Mouse (Mus musculus): ENCODE data around the gene 2210407C18Rik.

- TF ChIP-seq CTCF (IDR thresholded peaks at IDR 0.05; ENCODE audit: insufficient read depth, low read length) (no peak), POLR2A (IDR thresholded peaks at IDR 0.05; ENCODE audit: borderline replicate concordance, extremely low read depth, low read depth, low read length) (no peak)
Measured at GRCm38 (mm10) chr11:58577430-58577829, 38.4 kb downstream of the 2210407C18Rik start, which contains the start of gene Olfr325.

Measured in lung, adult 2 months (tissue).